Mouse (Mus musculus) lung, postnatal 0 days (tissue): Measurements from ENCODE around the gene Gm45837. TPM values are rescaled to one million over a fixed set of nuclear protein-coding genes. Genes with fewer than 3 reads are reported as not detected.

Experiments
- ATAC-seq: fragments of 200-750 bp; cut with Nextera tagmentation; 2 replicates; pipeline ENCODE4 v1.8.0; 2017; ENCODE audit warnings: moderate library complexity
- DNase-seq: peaks from one replicate; pipeline ENCODE4 v3.0.0-alpha.2; 2016; ENCODE audit warnings: low spot score
- H3K27ac ChIP-seq: fragments of 300-500 bp; sonication (generic); 2 replicates; pipeline ENCODE4 v1.5.1; 2014; ENCODE audit warnings: antibody characterized with exemption, mild to moderate bottlenecking, low read length, mixed read lengths
- H3K27me3 ChIP-seq: fragments of 300-500 bp; sonication (generic); replicated peaks from 2 replicates; pipeline ENCODE4 v1.6.1; 2014; ENCODE audit warnings: low read length, mixed read lengths; ENCODE audit not compliant: insufficient read depth
- H3K36me3 ChIP-seq: fragments of 300-500 bp; sonication (generic); 2 replicates; pipeline ENCODE4 v1.6.1; 2014; ENCODE audit warnings: low read length, mixed read lengths; ENCODE audit not compliant: insufficient read depth
- H3K4me1 ChIP-seq: fragments of 300-500 bp; sonication (generic); 2 replicates; pipeline ENCODE4 v1.6.1; 2014; ENCODE audit warnings: antibody characterized with exemption, low read depth, low read length, mixed read lengths; ENCODE audit not compliant: insufficient read depth
- H3K4me2 ChIP-seq: fragments of 300-500 bp; sonication (generic); replicated peaks from 2 replicates; pipeline ENCODE4 v1.6.1; 2014; ENCODE audit warnings: low read depth, mild to moderate bottlenecking, low read length, moderate library complexity, mixed read lengths
- H3K4me3 ChIP-seq: fragments of 300-500 bp; sonication (generic); 2 replicates; pipeline ENCODE4 v1.5.1; 2014; ENCODE audit warnings: low read depth, low read length
- H3K9ac ChIP-seq: fragments of 300-500 bp; sonication (generic); replicated peaks from 2 replicates; pipeline ENCODE4 v1.6.1; 2014; ENCODE audit warnings: low read depth, mild to moderate bottlenecking
- H3K9me3 ChIP-seq: fragments of 300-500 bp; sonication (generic); 2 replicates; pipeline ENCODE4 v1.6.1; 2016; ENCODE audit warnings: low read length, mixed read lengths
- CTCF ChIP-seq: IDR thresholded peaks from 2 replicates; pipeline ENCODE4 v1.5.1; 2016; ENCODE audit warnings: antibody characterized with exemption, mild to moderate bottlenecking
- EP300 ChIP-seq: IDR thresholded peaks from 2 replicates; pipeline ENCODE4 v1.6.1; 2016; ENCODE audit warnings: antibody characterized with exemption, mild to moderate bottlenecking, control low read depth
- WGBS: fragments of 180-500 bp; shearing (Covaris S2); extraction: QIAGEN DNeasy Blood & Tissue Kit; methylation state at CpG from one replicate; pipeline ENCODE4 v1.1.7; 2014; 5-methylcytosine and 5-hydroxymethylcytosine counted together
- polyA plus RNA-seq: library from polyadenylated mRNA; unstranded; fragments of >200 nt; fragmentation: Nextera tagmentation; extraction: Ambion mirVana; gene quantifications from 2 replicates; pipeline ENCODE4 v1.2.1, GENCODE M21; 2015

Gm45837 gene
- polyA plus RNA-seq, 1 experiment from 2014 or later, result 4.2 TPM

GRCm38 (mm10) chr7:101422069-101422468 is 11.4 kb downstream of the Gm45837 start:
- H3K27ac ChIP-seq, result no peak overlapping the region
- H3K9me3 ChIP-seq, result no peaks in the 10 kb centered on the region
- peak; percentile 37; the same call in 1 of the 2 replicates for ATAC-seq
- TF ChIP-seq CTCF (no peak), EP300 (no peak)
- H3K9ac ChIP-seq, result no peak overlapping the region
- DNase-seq, result peak; percentile 52
- no peak overlapping the region for H3K4me2 ChIP-seq
- H3K27me3 ChIP-seq, result no peaks in the 10 kb centered on the region; the same call in 1 of the 2 replicates
- H3K36me3 ChIP-seq, result no peaks in the 10 kb centered on the region
- WGBS, result 36% methylated on average over 3 of the region's 3 CpGs
- H3K4me3 ChIP-seq, result no peak overlapping the region
- no peaks in the 10 kb centered on the region for H3K4me1 ChIP-seq

DNA sequence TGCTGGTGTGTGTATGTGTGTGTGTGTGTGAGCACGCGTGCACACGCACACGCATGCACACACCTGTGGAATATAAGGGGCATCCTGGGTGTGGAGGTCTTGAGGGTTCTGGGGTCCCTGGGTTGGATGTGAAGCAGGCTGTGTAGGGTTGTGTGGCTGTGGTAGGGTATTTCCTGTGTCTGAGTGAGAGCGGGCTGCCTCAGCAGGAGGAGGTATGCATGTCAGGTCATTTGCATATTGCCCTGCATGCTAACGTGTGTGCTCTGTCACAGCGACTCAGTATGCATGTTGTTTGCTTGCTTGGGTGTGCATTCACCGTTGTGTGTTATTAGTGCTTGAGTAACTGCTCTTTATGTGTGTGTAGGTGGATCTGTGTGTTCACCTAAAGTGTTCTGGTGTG is 12.0 kb downstream of the Gm45837 start:
- Histone ChIP-seq H3K36me3 (no peaks in the 10 kb centered on the region), H3K4me2 (no peak overlapping the region), H3K9ac (no peak overlapping the region), H3K4me3 (no peak overlapping the region), H3K4me1 (no peaks in the 10 kb centered on the region), H3K9me3 (no peaks in the 10 kb centered on the region), H3K27ac (no peak overlapping the region), H3K27me3 (no peaks in the 10 kb centered on the region; the same call in 1 of the 2 replicates)
- 87% methylated on average over 8 of the region's 8 CpGs for WGBS
- ATAC-seq, result no peak
- no peak for DNase-seq
- TF ChIP-seq EP300 (no peak), CTCF (no peak)

DNA sequence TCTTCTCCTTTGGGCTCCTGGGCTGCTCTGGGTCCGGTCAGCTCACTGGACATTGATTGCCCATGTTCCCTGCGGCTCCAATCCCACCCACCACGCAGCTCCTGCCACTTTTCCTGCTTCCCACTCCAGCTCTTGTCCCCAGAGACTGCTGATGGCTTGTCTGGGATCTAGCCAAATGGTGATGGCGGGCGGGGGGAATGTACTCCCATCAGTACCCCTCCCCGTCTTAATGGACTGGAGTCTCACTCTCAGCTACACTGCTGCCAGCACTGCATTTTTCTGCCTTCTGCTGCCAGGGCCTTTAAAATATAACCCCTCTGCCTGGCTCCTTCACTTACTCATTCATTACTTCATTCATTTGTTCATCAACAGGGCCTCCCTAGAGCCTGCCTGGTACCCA is 13.3 kb downstream of the Gm45837 start:
- Histone ChIP-seq H3K4me1 (no peaks in the 10 kb centered on the region), H3K27me3 (no peaks in the 10 kb centered on the region; the same call in 1 of the 2 replicates), H3K9me3 (no peaks in the 10 kb centered on the region), H3K36me3 (no peaks in the 10 kb centered on the region), H3K9ac (no peak overlapping the region), H3K4me3 (no peak overlapping the region), H3K27ac (no peak overlapping the region), H3K4me2 (no peak overlapping the region)
- TF ChIP-seq CTCF (no peak), EP300 (no peak)
- DNase-seq (no peak), ATAC-seq (no peak)
- 50% methylated on average over 6 of the region's 6 CpGs for WGBS

- Histone ChIP-seq H3K4me2 (no peak overlapping the region), H3K4me3 (no peak overlapping the region), H3K27ac (no peak overlapping the region), H3K27me3 (no peaks in the 10 kb centered on the region; the same call in 1 of the 2 replicates), H3K4me1 (no peaks in the 10 kb centered on the region), H3K36me3 (no peaks in the 10 kb centered on the region), H3K9ac (no peak overlapping the region), H3K9me3 (no peaks in the 10 kb centered on the region)
- ATAC-seq, result no peak
- TF ChIP-seq EP300 (no peak), CTCF (no peak)
- 56% methylated on average over 8 of the region's 8 CpGs for WGBS
- DNase-seq, result no peak
Observed at GRCm38 (mm10) chr7:101426692-101427091, 16.0 kb downstream of the Gm45837 start.

GRCm38 (mm10) chr7:101427736-101428135 is 17.1 kb downstream of the Gm45837 start:
- DNase-seq, result peak; percentile 43
- WGBS, result 6% methylated on average over 2 of the region's 2 CpGs
- no peak for ATAC-seq

DNA sequence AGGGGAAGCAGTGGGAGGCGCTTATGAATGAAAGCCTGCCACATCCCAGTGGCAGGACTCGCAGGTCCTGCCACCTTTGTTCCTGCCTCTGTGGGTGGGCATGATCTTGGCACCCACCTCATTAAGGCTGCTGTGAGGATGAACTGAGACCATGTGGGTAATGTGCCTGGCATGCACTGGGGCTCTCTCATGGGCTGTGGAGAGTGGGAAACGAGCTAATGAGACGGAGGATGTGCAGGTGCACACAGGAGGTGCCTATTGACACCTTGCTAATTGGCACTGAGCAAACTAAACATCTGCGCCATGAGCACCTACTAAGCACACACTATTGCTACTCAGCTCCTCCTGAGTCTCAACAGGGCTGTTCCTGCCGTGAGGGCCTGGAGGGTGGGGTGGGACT is 24.4 kb downstream of the Gm45837 start:
- no peak overlapping the region for H3K4me2 ChIP-seq
- no peak overlapping the region for H3K9ac ChIP-seq
- DNase-seq, result no peak
- no peak overlapping the region for H3K4me3 ChIP-seq
- no peaks in the 10 kb centered on the region for H3K27me3 ChIP-seq
- H3K27ac ChIP-seq, result no peak overlapping the region
- TF ChIP-seq EP300 (no peak), CTCF (no peak)
- 48% methylated on average over 6 of the region's 6 CpGs for WGBS
- no peaks in the 10 kb centered on the region for H3K36me3 ChIP-seq
- no peak for ATAC-seq
- H3K9me3 ChIP-seq, result no peaks in the 10 kb centered on the region
- no peaks in the 10 kb centered on the region for H3K4me1 ChIP-seq

More at GRCm38 (mm10) chr7:101427736-101428135, 17.1 kb downstream of the Gm45837 start:
- no peak for TF ChIP-seq EP300
- TF ChIP-seq CTCF, result peak; percentile 91
- H3K9ac ChIP-seq, result no peak overlapping the region
- H3K27ac ChIP-seq, result no peak overlapping the region
- H3K4me3 ChIP-seq, result no peak overlapping the region
- H3K4me2 ChIP-seq, result no peak overlapping the region
- no peaks in the 10 kb centered on the region for H3K36me3 ChIP-seq
- no peaks in the 10 kb centered on the region; the same call in 1 of the 2 replicates for H3K27me3 ChIP-seq
- H3K4me1 ChIP-seq, result no peaks in the 10 kb centered on the region
- no peaks in the 10 kb centered on the region for H3K9me3 ChIP-seq

DNA sequence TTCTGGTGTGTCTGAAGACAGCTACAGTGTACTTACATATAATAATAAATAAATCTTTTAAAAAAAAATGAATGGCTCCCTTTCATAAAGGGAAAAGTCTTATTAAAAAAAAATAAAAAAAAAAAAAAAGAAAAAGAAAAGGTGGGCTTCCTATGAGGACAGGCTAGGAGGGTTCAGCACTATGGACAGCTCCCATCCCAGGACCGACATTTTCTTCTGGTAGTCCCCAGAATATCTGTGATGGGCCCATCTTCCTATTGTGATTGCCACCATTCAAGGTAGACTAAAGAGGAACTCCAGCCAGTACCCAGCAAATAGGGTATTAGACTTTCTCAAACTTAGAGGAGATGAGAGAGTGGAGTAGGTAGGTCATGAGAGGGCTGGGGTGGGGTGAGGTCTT is 27.2 kb downstream of the Gm45837 start:
- 5% methylated on average over 1 of the region's 1 CpGs for WGBS
- DNase-seq, result no peak

More for the DNA sequence above, 27.2 kb downstream of the Gm45837 start:
- TF ChIP-seq CTCF (no peak), EP300 (no peak)
- Histone ChIP-seq H3K4me2 (no peak overlapping the region), H3K27me3 (no peaks in the 10 kb centered on the region), H3K36me3 (no peaks in the 10 kb centered on the region), H3K4me1 (no peaks in the 10 kb centered on the region), H3K9me3 (no peaks in the 10 kb centered on the region), H3K9ac (no peak overlapping the region), H3K4me3 (no peak overlapping the region), H3K27ac (no peak overlapping the region)
- ATAC-seq, result no peak
